Mouse (Mus musculus) erythroblast, embryonic 14.5 days (primary cell): Measurements from ENCODE around the gene Def8.

ENCODE experiments used
- GATA1 ChIP-seq: IDR thresholded peaks from 2 replicates; pipeline ENCODE4 v1.6.1; 2012; ENCODE audit warnings: low read length, inconsistent platforms, mixed read lengths
- TAL1 ChIP-seq: IDR thresholded peaks from 3 replicates; pipeline ENCODE4 v1.6.1; 2012; ENCODE audit warnings: low read length, inconsistent platforms, mixed read lengths

DNA sequence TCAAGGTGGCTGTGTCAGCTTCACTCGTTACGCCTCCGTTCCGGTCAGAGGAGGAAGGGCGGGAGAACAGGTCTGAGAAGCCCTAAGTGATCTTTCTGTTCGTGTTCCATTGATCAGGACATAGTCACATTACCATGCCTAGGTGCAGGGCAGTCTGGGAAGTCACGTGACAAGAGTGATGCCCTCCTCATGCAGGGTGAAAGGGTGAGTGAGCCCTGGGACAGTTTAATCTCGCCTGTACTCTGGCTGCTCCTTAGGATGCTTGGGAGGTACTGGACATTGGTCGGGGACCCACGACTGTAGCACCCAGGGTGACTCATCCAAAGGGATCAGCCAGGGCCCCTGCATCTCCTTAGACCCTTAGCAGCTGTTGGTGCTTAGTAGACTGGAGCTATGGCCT, 22.7 kb downstream of the Def8 start:
- TF ChIP-seq TAL1 (no peak), GATA1 (no peak)
